Mouse (Mus musculus): Measurements from ENCODE around the gene Olfr993. TPM values are rescaled to one million over a fixed set of nuclear protein-coding genes. Genes with fewer than 3 reads are reported as not detected.

Olfr993 gene
- not detected for polyA plus RNA-seq (2017; shearing (Covaris generic))

GRCm38 (mm10) chr2:85414777-85415176, at the start of gene Olfr993:
Olfr993 (minus strand) TSS chr2:85414877.

GRCm38 (mm10) chr2:85443539-85443938, 28.9 kb upstream of the Olfr993 start, which contains the start of gene Olfr995:
Olfr995 (minus strand) TSS chr2:85443639.

GRCm38 (mm10) chr2:85436351-85436750, 21.7 kb upstream of the Olfr993 start, which contains the start of gene Olfr994:
Olfr994 (minus strand) TSS chr2:85436451.

GRCm38 (mm10) chr2:85409369-85409768, 5.3 kb downstream of the Olfr993 start, which contains the start of gene Olfr992:
Olfr992 (minus strand) TSS chr2:85409469.

Other genes with a start within 250 kb of the Olfr993 start
- under 1 TPM; 0.11 to 0.20 TPM for gene Lrrc55, start 217.7 kb downstream of the Olfr993 start, polyA plus RNA-seq (2017; shearing (Covaris generic))
- gene Olfr987, start 75.6 kb downstream of the Olfr993 start, polyA plus RNA-seq (2017; shearing (Covaris generic)): not detected
- gene Olfr988, start 51.6 kb downstream of the Olfr993 start, polyA plus RNA-seq (2017; shearing (Covaris generic)): not detected
- gene Olfr992, start 5.4 kb downstream of the Olfr993 start, polyA plus RNA-seq (2017; shearing (Covaris generic)): not detected
- not detected for gene Olfr994, start 21.6 kb upstream of the Olfr993 start, polyA plus RNA-seq (2017; shearing (Covaris generic))
- 1 to 10 TPM in 1 of 2 experiments, not detected in 1; 1.1 TPM for gene Olfr995, start 28.8 kb upstream of the Olfr993 start, polyA plus RNA-seq (2017; shearing (Covaris generic))
- gene 4833423E24Rik, start 104.1 kb upstream of the Olfr993 start, polyA plus RNA-seq (2017; shearing (Covaris generic)): under 1 TPM in 1 of 2 experiments, not detected in 1; 0.36 TPM
- gene Olfr996, start 164.3 kb upstream of the Olfr993 start, polyA plus RNA-seq (2017; shearing (Covaris generic)): not detected
- not detected for gene Olfr998, start 174.1 kb upstream of the Olfr993 start, polyA plus RNA-seq (2017; shearing (Covaris generic))
- gene Olfr1000, start 197.0 kb upstream of the Olfr993 start, polyA plus RNA-seq (2017; shearing (Covaris generic)): not detected
- not detected for gene Olfr1002, start 235.8 kb upstream of the Olfr993 start, polyA plus RNA-seq (2017; shearing (Covaris generic))
- gene Olfr154, start 249.6 kb upstream of the Olfr993 start, polyA plus RNA-seq (2017; shearing (Covaris generic)): not detected